Mouse (Mus musculus) lung, adult 2 months (tissue): ENCODE data around the gene Arhgef12.

Experiments used
- CTCF ChIP-seq: fragments of 200-500 bp; IDR thresholded peaks from 2 replicates; pipeline ENCODE4 v1.5.1; 2011; ENCODE audit warnings: mild to moderate bottlenecking, low read length, control low read depth; ENCODE audit not compliant: insufficient read depth
- POLR2A ChIP-seq: fragments of 200-500 bp; IDR thresholded peaks from 2 replicates; pipeline ENCODE4 v1.6.1; 2011; ENCODE audit warnings: low read depth, mild to moderate bottlenecking, control low read depth, low read length, borderline replicate concordance; ENCODE audit errors: extremely low read depth

DNA sequence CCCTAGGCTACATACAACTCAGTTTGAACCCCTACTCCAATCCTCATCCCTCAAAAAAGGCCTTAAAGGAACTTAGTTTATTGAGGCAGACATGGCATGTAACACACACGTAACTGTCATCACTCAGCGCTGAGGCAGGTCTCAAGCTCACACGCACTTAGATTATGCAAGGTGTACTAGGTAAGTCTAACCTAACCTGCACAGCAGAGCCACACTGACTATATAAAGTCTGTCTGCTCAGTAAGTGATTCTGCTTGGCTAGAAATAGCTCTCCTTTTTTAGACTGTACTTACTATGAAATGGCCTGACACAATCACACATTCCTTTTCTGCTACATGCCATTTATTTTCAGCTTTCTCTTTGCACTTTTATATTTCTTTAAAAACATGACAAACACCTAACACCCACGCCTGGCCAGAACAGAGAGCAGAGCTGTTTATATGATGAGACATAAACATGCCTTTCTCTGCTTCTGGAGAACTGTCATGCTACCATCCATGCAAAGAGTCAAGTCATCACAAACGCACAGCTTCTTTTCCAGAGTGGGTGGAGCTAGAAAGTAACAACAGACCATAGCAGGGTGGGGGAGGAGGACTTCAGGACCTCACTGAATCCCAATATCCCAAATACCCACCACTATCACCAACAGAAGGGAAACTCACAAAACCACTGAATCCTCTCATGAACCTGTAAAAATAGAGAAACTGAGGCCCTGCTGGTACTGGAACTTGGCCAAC is 85.4 kb downstream of the Arhgef12 start:
- no peak for TF ChIP-seq CTCF
- TF ChIP-seq POLR2A, result no peak
